Mouse (Mus musculus): ENCODE measurements around the gene Rarb. TPM values are rescaled to one million over a fixed set of nuclear protein-coding genes. Genes with fewer than 3 reads are reported as not detected.

Gene Rarb
- polyA plus RNA-seq, 1 experiment from 2014 or later, result 25.2 TPM

GRCm38 (mm10) chr14:16528631-16529030 is 290.3 kb downstream of the Rarb start:
- ATAC-seq (ENCODE audit: low read depth), result no peak
- 73% methylated on average over 2 of the region's 2 CpGs for WGBS
- Histone ChIP-seq H3K36me3 (ENCODE audit: control insufficient read depth, insufficient read depth, low read length) (no peaks in the 10 kb centered on the region), H3K27me3 (ENCODE audit: control insufficient read depth, insufficient read depth, low read length) (no peaks in the 10 kb centered on the region), H3K27ac (ENCODE audit: low read depth, low read length) (no peak overlapping the region), H3K9ac (replicated peaks; ENCODE audit: low read depth, low read length) (no peak overlapping the region), H3K4me3 (ENCODE audit: low read depth, low read length) (no peak overlapping the region), H3K9me3 (ENCODE audit: control insufficient read depth, low read length) (no peaks in the 10 kb centered on the region), H3K4me1 (ENCODE audit: control insufficient read depth, insufficient read depth, low read length) (no peaks in the 10 kb centered on the region), H3K4me2 (ENCODE audit: low read depth, low read length) (no peak overlapping the region)

- Histone ChIP-seq H3K4me3 (ENCODE audit: low read depth, low read length) (no peak overlapping the region), H3K4me2 (ENCODE audit: low read depth, low read length) (no peak overlapping the region), H3K36me3 (ENCODE audit: control insufficient read depth, insufficient read depth, low read length) (no peaks in the 10 kb centered on the region), H3K4me1 (ENCODE audit: control insufficient read depth, insufficient read depth, low read length) (0 out of 2 replicates have a peak, but pooled peaks cover 2% of the 10 kb centered on the region), H3K27me3 (ENCODE audit: control insufficient read depth, insufficient read depth, low read length) (no peaks in the 10 kb centered on the region), H3K9me3 (ENCODE audit: control insufficient read depth, low read length) (no peaks in the 10 kb centered on the region), H3K9ac (replicated peaks; ENCODE audit: low read depth, low read length) (no peak overlapping the region), H3K27ac (ENCODE audit: low read depth, low read length) (no peak overlapping the region)
- WGBS, result 77% methylated on average over 3 of the region's 3 CpGs
- ATAC-seq (ENCODE audit: low read depth), result peak; percentile 41; the same call in 1 of the 2 replicates
These were observed 292.8 kb downstream of the Rarb start for GRCm38 (mm10) chr14:16526120-16526519.

GRCm38 (mm10) chr14:16525137-16525924 is 293.6 kb downstream of the Rarb start:
- 58% methylated on average over 5 of the region's 5 CpGs for WGBS
- Histone ChIP-seq H3K9me3 (ENCODE audit: control insufficient read depth, low read length) (no peaks in the 10 kb centered on the region), H3K27ac (ENCODE audit: low read depth, low read length) (no peak overlapping the region), H3K9ac (replicated peaks; ENCODE audit: low read depth, low read length) (no peak overlapping the region), H3K36me3 (ENCODE audit: control insufficient read depth, insufficient read depth, low read length) (no peaks in the 10 kb centered on the region), H3K4me2 (ENCODE audit: low read depth, low read length) (no peak overlapping the region), H3K27me3 (ENCODE audit: control insufficient read depth, insufficient read depth, low read length) (no peaks in the 10 kb centered on the region), H3K4me1 (ENCODE audit: control insufficient read depth, insufficient read depth, low read length) (0 out of 2 replicates have a peak, but pooled peaks cover 2% of the 10 kb centered on the region), H3K4me3 (ENCODE audit: low read depth, low read length) (no peak overlapping the region)
- ATAC-seq (ENCODE audit: low read depth), result 0 out of 2 replicates have a peak, but pooled peaks have one; percentile 16

GRCm38 (mm10) chr14:16522852-16523251 is 296.1 kb downstream of the Rarb start:
- 63% methylated on average over 3 of the region's 3 CpGs for WGBS
- no peak for ATAC-seq (ENCODE audit: low read depth)
- no peaks in the 10 kb centered on the region for H3K27me3 ChIP-seq (ENCODE audit: control insufficient read depth, insufficient read depth, low read length)
- H3K9ac ChIP-seq (replicated peaks; ENCODE audit: low read depth, low read length), result no peak overlapping the region
- no peaks in the 10 kb centered on the region for H3K9me3 ChIP-seq (ENCODE audit: control insufficient read depth, low read length)
- H3K36me3 ChIP-seq (ENCODE audit: control insufficient read depth, insufficient read depth, low read length), result no peaks in the 10 kb centered on the region
- no peak overlapping the region for H3K4me3 ChIP-seq (ENCODE audit: low read depth, low read length)
- H3K27ac ChIP-seq (ENCODE audit: low read depth, low read length), result no peak overlapping the region
- H3K4me2 ChIP-seq (ENCODE audit: low read depth, low read length), result no peak overlapping the region
- peaks cover 19% of the 10 kb centered on the region; the same call in 1 of the 2 replicates for H3K4me1 ChIP-seq (ENCODE audit: control insufficient read depth, insufficient read depth, low read length)

GRCm38 (mm10) chr14:16519588-16520167 is 299.3 kb downstream of the Rarb start:
- no peaks in the 10 kb centered on the region for H3K27me3 ChIP-seq (ENCODE audit: control insufficient read depth, insufficient read depth, low read length)
- H3K4me2 ChIP-seq (ENCODE audit: low read depth, low read length), result no peak overlapping the region
- H3K9me3 ChIP-seq (ENCODE audit: control insufficient read depth, low read length), result no peaks in the 10 kb centered on the region
- H3K4me1 ChIP-seq (ENCODE audit: control insufficient read depth, insufficient read depth, low read length), result peaks cover 20% of the 10 kb centered on the region; the same call in 1 of the 2 replicates
- WGBS, result 58% methylated on average over 8 of the region's 8 CpGs
- no peak overlapping the region for H3K9ac ChIP-seq (replicated peaks; ENCODE audit: low read depth, low read length)
- no peak for ATAC-seq (ENCODE audit: low read depth)
- H3K36me3 ChIP-seq (ENCODE audit: control insufficient read depth, insufficient read depth, low read length), result no peaks in the 10 kb centered on the region
- no peak overlapping the region for H3K27ac ChIP-seq (ENCODE audit: low read depth, low read length)
- no peak overlapping the region for H3K4me3 ChIP-seq (ENCODE audit: low read depth, low read length)

GRCm38 (mm10) chr14:16517958-16518357 is 301.0 kb downstream of the Rarb start:
- no peak overlapping the region for H3K4me2 ChIP-seq (ENCODE audit: low read depth, low read length)
- no peaks in the 10 kb centered on the region for H3K36me3 ChIP-seq (ENCODE audit: control insufficient read depth, insufficient read depth, low read length)
- no peaks in the 10 kb centered on the region for H3K27me3 ChIP-seq (ENCODE audit: control insufficient read depth, insufficient read depth, low read length)
- no peak overlapping the region for H3K4me3 ChIP-seq (ENCODE audit: low read depth, low read length)
- no peak overlapping the region for H3K27ac ChIP-seq (ENCODE audit: low read depth, low read length)
- peaks cover 20% of the 10 kb centered on the region; the same call in 1 of the 2 replicates for H3K4me1 ChIP-seq (ENCODE audit: control insufficient read depth, insufficient read depth, low read length)
- ATAC-seq (ENCODE audit: low read depth), result no peak
- no peak overlapping the region for H3K9ac ChIP-seq (replicated peaks; ENCODE audit: low read depth, low read length)
- no peaks in the 10 kb centered on the region for H3K9me3 ChIP-seq (ENCODE audit: control insufficient read depth, low read length)

GRCm38 (mm10) chr14:16515731-16516130 is 303.2 kb downstream of the Rarb start:
- Histone ChIP-seq H3K36me3 (ENCODE audit: control insufficient read depth, insufficient read depth, low read length) (no peaks in the 10 kb centered on the region), H3K9me3 (ENCODE audit: control insufficient read depth, low read length) (no peaks in the 10 kb centered on the region), H3K27me3 (ENCODE audit: control insufficient read depth, insufficient read depth, low read length) (no peaks in the 10 kb centered on the region), H3K4me2 (ENCODE audit: low read depth, low read length) (no peak overlapping the region), H3K27ac (ENCODE audit: low read depth, low read length) (no peak overlapping the region), H3K9ac (replicated peaks; ENCODE audit: low read depth, low read length) (no peak overlapping the region), H3K4me3 (ENCODE audit: low read depth, low read length) (no peak overlapping the region), H3K4me1 (ENCODE audit: control insufficient read depth, insufficient read depth, low read length) (peaks cover 18% of the 10 kb centered on the region; the same call in 1 of the 2 replicates)
- no peak for ATAC-seq (ENCODE audit: low read depth)
- 83% methylated on average over 3 of the region's 3 CpGs for WGBS

- H3K4me3 ChIP-seq (ENCODE audit: low read depth, low read length), result no peak overlapping the region
- no peaks in the 10 kb centered on the region for H3K27me3 ChIP-seq (ENCODE audit: control insufficient read depth, insufficient read depth, low read length)
- no peak overlapping the region for H3K4me2 ChIP-seq (ENCODE audit: low read depth, low read length)
- WGBS, result 78% methylated on average over 4 of the region's 4 CpGs
- H3K27ac ChIP-seq (ENCODE audit: low read depth, low read length), result no peak overlapping the region
- no peaks in the 10 kb centered on the region for H3K4me1 ChIP-seq (ENCODE audit: control insufficient read depth, insufficient read depth, low read length)
- H3K9me3 ChIP-seq (ENCODE audit: control insufficient read depth, low read length), result no peaks in the 10 kb centered on the region
- no peak overlapping the region for H3K9ac ChIP-seq (replicated peaks; ENCODE audit: low read depth, low read length)
- H3K36me3 ChIP-seq (ENCODE audit: control insufficient read depth, insufficient read depth, low read length), result no peaks in the 10 kb centered on the region; the same call in 1 of the 2 replicates
- ATAC-seq (ENCODE audit: low read depth), result no peak
These were observed 308.4 kb downstream of the Rarb start for GRCm38 (mm10) chr14:16510574-16510973.

GRCm38 (mm10) chr14:16509825-16510224 is 309.1 kb downstream of the Rarb start:
- Histone ChIP-seq H3K4me3 (ENCODE audit: low read depth, low read length) (no peak overlapping the region), H3K27ac (ENCODE audit: low read depth, low read length) (no peak overlapping the region), H3K36me3 (ENCODE audit: control insufficient read depth, insufficient read depth, low read length) (no peaks in the 10 kb centered on the region; the same call in 1 of the 2 replicates), H3K9me3 (ENCODE audit: control insufficient read depth, low read length) (no peaks in the 10 kb centered on the region), H3K4me2 (ENCODE audit: low read depth, low read length) (no peak overlapping the region), H3K9ac (replicated peaks; ENCODE audit: low read depth, low read length) (no peak overlapping the region), H3K4me1 (ENCODE audit: control insufficient read depth, insufficient read depth, low read length) (no peaks in the 10 kb centered on the region), H3K27me3 (ENCODE audit: control insufficient read depth, insufficient read depth, low read length) (no peaks in the 10 kb centered on the region)
- 79% methylated on average over 4 of the region's 4 CpGs for WGBS
- no peak for ATAC-seq (ENCODE audit: low read depth)
